Mouse (Mus musculus) C2C12 (cell line): ENCODE results near the gene Olfr1133. TPM values are rescaled to one million over a fixed set of nuclear protein-coding genes. Genes with fewer than 3 reads are reported as not detected.
"Not testable (repeated sequence)": the region's sequence is repeated elsewhere in the genome, so short reads cannot be mapped to it uniquely, and the experiment has no call there.

ENCODE experiments used
- H3K27me3 ChIP-seq: one replicate; pipeline ENCODE4 v1.6.1; 2011; ENCODE audit not compliant: control insufficient read depth, insufficient read depth, insufficient read length
- H3K36me3 ChIP-seq: one replicate; pipeline ENCODE4 v1.6.1; 2011; ENCODE audit not compliant: control insufficient read depth, insufficient read depth
- H3K4me3 ChIP-seq: one replicate; pipeline ENCODE4 v1.5.1; 2011; ENCODE audit warnings: mild to moderate bottlenecking, control low read depth; ENCODE audit not compliant: poor library complexity, insufficient read depth, severe bottlenecking
- H3K79me2 ChIP-seq: one replicate; pipeline ENCODE4 v1.6.1; 2011; ENCODE audit not compliant: control insufficient read depth, insufficient read depth
- H3K79me3 ChIP-seq: one replicate; pipeline ENCODE4 v1.6.1; 2011; ENCODE audit warnings: low read depth, control low read depth
- H3ac ChIP-seq: one replicate; pipeline ENCODE3; 2011; ENCODE audit warnings: low read depth; ENCODE audit not compliant: control insufficient read depth, insufficient read length
- CEBPB ChIP-seq: IDR thresholded peaks from one replicate; pipeline ENCODE4 v1.6.1; 2011; ENCODE audit warnings: low read depth, mild to moderate bottlenecking, control low read depth, moderate library complexity
- CTCF ChIP-seq: IDR thresholded peaks from one replicate; pipeline ENCODE4 v1.5.1; 2011; ENCODE audit not compliant: control insufficient read depth, insufficient read depth, insufficient read length
- FOSL1 ChIP-seq: IDR thresholded peaks from one replicate; pipeline ENCODE4 v1.8.0; 2011; ENCODE audit warnings: mild to moderate bottlenecking, low read length; ENCODE audit not compliant: poor library complexity, insufficient read depth, severe bottlenecking
- MAX ChIP-seq: IDR thresholded peaks from one replicate; pipeline ENCODE4 v1.6.1; 2011; ENCODE audit warnings: mild to moderate bottlenecking, control low read depth
- MYOD1 ChIP-seq: IDR thresholded peaks from one replicate; pipeline ENCODE4 v1.6.1; 2011; ENCODE audit warnings: low read depth; ENCODE audit not compliant: control insufficient read depth, insufficient read length
- MYOG ChIP-seq: IDR thresholded peaks from one replicate; pipeline ENCODE4 v1.6.1; 2011; ENCODE audit not compliant: control insufficient read depth, insufficient read length; ENCODE audit errors: extremely low read depth
- USF1 ChIP-seq: IDR thresholded peaks from one replicate; pipeline ENCODE4 v1.6.1; 2011; ENCODE audit warnings: low read depth, mild to moderate bottlenecking, control low read depth, moderate library complexity
- polyA plus RNA-seq: library from polyadenylated mRNA; unstranded; fragments of >200 nt; fragmentation: generic; extraction: Trizol; gene quantifications from one replicate; pipeline ENCODE4 v1.2.1, GENCODE M21; 2012; ENCODE audit warnings: missing spikeins

The Olfr1133 gene
- polyA plus RNA-seq, 1 experiment: not detected

- TF ChIP-seq USF1 (no peak), CTCF (no peak), CEBPB (no peak), MYOG (no peak), MYOD1 (no peak), FOSL1 (no peak), MAX (no peak)
- Histone ChIP-seq H3K36me3 (no peaks in the 10 kb centered on the region), H3K79me2 (no peaks in the 10 kb centered on the region), H3K27me3 (no peaks in the 10 kb centered on the region), H3K79me3 (no peaks in the 10 kb centered on the region), H3K4me3 (no peak within 1 kb of the TSS), H3ac (no peak within 1 kb of the TSS)
These were observed 20.4 kb downstream of the Olfr1133 start, which contains the start of gene Olfr1131 for GRCm38 (mm10) chr2:87626804-87627203. Gene Olfr1131 (plus strand): TSS chr2:87627104.

- not testable (repeated sequence) for H3K79me3 ChIP-seq, H3K36me3 ChIP-seq, H3K79me2 ChIP-seq, H3ac ChIP-seq, H3K27me3 ChIP-seq, H3K4me3 ChIP-seq
These were observed 41.3 kb downstream of the Olfr1133 start, which contains the start of gene Olfr1130 for GRCm38 (mm10) chr2:87605912-87606311. Gene Olfr1130 (plus strand): TSS chr2:87606212.

Other genes with a start within 250 kb of the Olfr1133 start
- gene Olfr1123, start 230.7 kb downstream of the Olfr1133 start, polyA plus RNA-seq: not detected
- gene Olfr1124, start 217.1 kb downstream of the Olfr1133 start, polyA plus RNA-seq: not detected
- not detected for gene Olfr1126, start 193.4 kb downstream of the Olfr1133 start, polyA plus RNA-seq
- not detected for gene Pramel7, start 150.3 kb downstream of the Olfr1133 start, polyA plus RNA-seq
- gene Pramel6, start 140.8 kb downstream of the Olfr1133 start, polyA plus RNA-seq: not detected
- not detected for gene Olfr153, start 115.6 kb downstream of the Olfr1133 start, polyA plus RNA-seq
- not detected for gene Olfr1128, start 101.8 kb downstream of the Olfr1133 start, polyA plus RNA-seq
- gene Olfr1129, start 73.5 kb downstream of the Olfr1133 start, polyA plus RNA-seq: not detected
- not detected for gene Olfr1130, start 41.2 kb downstream of the Olfr1133 start, polyA plus RNA-seq
- gene Olfr1131, start 20.3 kb downstream of the Olfr1133 start, polyA plus RNA-seq: not detected
- not detected for gene Olfr1132, start 9.8 kb downstream of the Olfr1133 start, polyA plus RNA-seq
- gene Olfr1134, start 11.1 kb upstream of the Olfr1133 start, polyA plus RNA-seq: not detected
- not detected for gene Olfr1135, start 26.3 kb upstream of the Olfr1133 start, polyA plus RNA-seq
- gene Olfr1136, start 46.6 kb upstream of the Olfr1133 start, polyA plus RNA-seq: not detected
- not detected for gene Olfr1137, start 65.8 kb upstream of the Olfr1133 start, polyA plus RNA-seq
- not detected for gene Olfr1138, start 92.6 kb upstream of the Olfr1133 start, polyA plus RNA-seq
- not detected for gene Olfr1140, start 96.4 kb upstream of the Olfr1133 start, polyA plus RNA-seq
- gene Olfr1141, start 106.6 kb upstream of the Olfr1133 start, polyA plus RNA-seq: not detected
- gene Olfr152, start 132.1 kb upstream of the Olfr1133 start, polyA plus RNA-seq: not detected
- not detected for gene Olfr1143, start 153.2 kb upstream of the Olfr1133 start, polyA plus RNA-seq
- gene Olfr1145, start 162.4 kb upstream of the Olfr1133 start, polyA plus RNA-seq: not detected
- gene Olfr1148, start 183.2 kb upstream of the Olfr1133 start, polyA plus RNA-seq: not detected
- not detected for gene Olfr1150-ps1, start 196.6 kb upstream of the Olfr1133 start, polyA plus RNA-seq
- gene Olfr1151, start 208.5 kb upstream of the Olfr1133 start, polyA plus RNA-seq: not detected
- gene Olfr1152, start 219.1 kb upstream of the Olfr1133 start, polyA plus RNA-seq: not detected
- gene Olfr1153, start 247.6 kb upstream of the Olfr1133 start, polyA plus RNA-seq: not detected